Mouse (Mus musculus): ENCODE measurements around the gene B4galt4. TPM values are rescaled to one million over a fixed set of nuclear protein-coding genes. Genes with fewer than 3 reads are reported as not detected.

The B4galt4 gene
- 9.1 and 9.3 TPM in 2 replicates for polyA plus RNA-seq (2015; fragmentation: Nextera tagmentation; extraction: Ambion mirVana)

DNA sequence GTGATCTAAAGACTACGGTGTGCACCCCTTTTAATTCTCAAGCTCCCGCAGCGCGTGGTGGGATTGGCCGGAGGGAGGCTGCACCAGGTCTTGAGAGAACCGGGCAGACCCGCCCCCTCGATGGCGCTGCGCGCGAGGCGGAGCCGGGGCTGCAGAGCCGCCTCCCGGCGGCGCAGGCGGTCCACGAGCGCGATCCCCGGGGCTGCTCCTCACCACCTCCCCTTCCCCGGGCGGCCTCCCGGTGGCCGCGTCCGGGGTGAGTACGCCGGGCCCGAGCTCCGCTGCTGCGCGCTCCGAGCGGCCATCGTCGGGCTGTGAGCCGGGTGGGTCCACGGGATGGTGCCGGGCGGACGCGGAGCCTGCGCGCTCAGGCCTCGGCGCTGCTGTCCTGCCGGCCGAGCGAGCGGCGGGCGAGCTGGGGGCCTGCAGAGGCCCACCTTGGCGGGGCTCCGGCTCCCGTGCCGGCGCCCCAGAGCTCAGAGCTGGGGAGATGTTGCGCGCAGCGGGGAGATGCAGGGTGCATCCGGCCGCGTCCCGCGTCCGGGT is at the start of gene B4galt4:
Gene B4galt4 (plus strand): TSS at position 152 of the 546 bp plus-strand sequence.
- peak; percentile 46; the same call in 1 of the 2 replicates for TF ChIP-seq CTCF (IDR thresholded peaks at IDR 0.05; ENCODE audit: low read depth)
- TF ChIP-seq EP300 (optimal IDR thresholded peaks at IDR 0.05), result no peak
- peak within 1 kb of the TSS; percentile 72 for H3K9ac ChIP-seq (ENCODE audit: low read length)
- DNase-seq (ENCODE audit: low spot score) (peak; percentile 77), ATAC-seq (ENCODE audit: low FRiP score, low TSS enrichment) (peak; percentile 91)
- H3K36me3 ChIP-seq (ENCODE audit: control insufficient read depth, insufficient read depth, low read length), result no peaks in the 10 kb centered on the region
- no peaks in the 10 kb centered on the region for H3K9me3 ChIP-seq (ENCODE audit: control insufficient read depth, low read length)
- no peaks in the 10 kb centered on the region for H3K4me1 ChIP-seq (replicated peaks; ENCODE audit: control insufficient read depth, insufficient read depth)
- peak within 1 kb of the TSS; percentile 70 for H3K27ac ChIP-seq (replicated peaks)
- H3K27me3 ChIP-seq (ENCODE audit: control insufficient read depth, insufficient read depth, low read length), result no peaks in the 10 kb centered on the region
- peak within 1 kb of the TSS; percentile 91 for H3K4me2 ChIP-seq (replicated peaks; ENCODE audit: low read depth)
- H3K4me3 ChIP-seq (ENCODE audit: low read depth, low read length), result peak within 1 kb of the TSS; percentile 76
- under 1% methylated on average over 41 of the region's 69 CpGs for WGBS

DNA sequence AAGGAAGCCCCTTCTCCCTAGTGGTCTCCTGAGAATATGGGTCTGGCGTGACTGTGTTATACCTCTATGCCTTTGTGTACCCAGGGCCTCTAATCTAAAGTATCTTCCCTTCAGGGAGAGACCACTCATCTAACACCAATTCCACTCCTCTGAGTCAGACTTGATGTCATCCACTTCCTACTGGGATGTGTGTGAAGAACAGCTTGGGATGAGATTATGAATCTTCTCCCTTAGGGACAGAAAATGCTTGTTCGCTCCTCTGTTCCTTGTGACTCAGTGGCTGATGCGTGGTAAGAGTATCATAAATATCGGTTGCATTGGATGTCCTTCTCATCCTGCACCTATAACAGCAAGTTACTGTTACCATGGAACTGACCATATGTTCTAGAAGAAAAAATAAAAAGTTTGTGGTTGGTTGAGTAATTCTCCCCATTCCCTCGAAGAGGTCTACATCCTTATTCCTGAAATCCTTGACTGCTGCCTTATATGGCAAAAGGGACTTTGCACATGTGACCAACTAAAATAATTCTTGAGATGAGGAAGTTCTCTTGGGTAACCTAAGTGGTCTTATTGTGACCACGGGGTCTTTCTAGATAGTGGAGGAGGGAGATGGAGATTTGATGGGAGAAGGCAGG is 47.0 kb upstream of the B4galt4 start:
- Histone ChIP-seq H3K4me2 (replicated peaks; ENCODE audit: low read depth) (no peak overlapping the region), H3K4me1 (replicated peaks; ENCODE audit: control insufficient read depth, insufficient read depth) (no peaks in the 10 kb centered on the region; the same call in 1 of the 2 replicates), H3K4me3 (ENCODE audit: low read depth, low read length) (no peak overlapping the region), H3K27me3 (ENCODE audit: control insufficient read depth, insufficient read depth, low read length) (no peaks in the 10 kb centered on the region), H3K9me3 (ENCODE audit: control insufficient read depth, low read length) (no peaks in the 10 kb centered on the region), H3K36me3 (ENCODE audit: control insufficient read depth, insufficient read depth, low read length) (no peaks in the 10 kb centered on the region), H3K9ac (ENCODE audit: low read length) (no peak overlapping the region), H3K27ac (replicated peaks) (no peak overlapping the region)
- no peak for TF ChIP-seq EP300 (optimal IDR thresholded peaks at IDR 0.05)
- TF ChIP-seq CTCF (IDR thresholded peaks at IDR 0.05; ENCODE audit: low read depth), result no peak
- DNase-seq (ENCODE audit: low spot score) (no peak), ATAC-seq (ENCODE audit: low FRiP score, low TSS enrichment) (no peak)
- WGBS, result 92% methylated on average over 6 of the region's 6 CpGs

GRCm38 (mm10) chr16:38695557-38695956 is 46.5 kb upstream of the B4galt4 start:
- TF ChIP-seq CTCF (IDR thresholded peaks at IDR 0.05; ENCODE audit: low read depth), result no peak
- TF ChIP-seq EP300 (optimal IDR thresholded peaks at IDR 0.05), result no peak
- H3K36me3 ChIP-seq (ENCODE audit: control insufficient read depth, insufficient read depth, low read length), result no peaks in the 10 kb centered on the region
- no peak overlapping the region for H3K9ac ChIP-seq (ENCODE audit: low read length)
- no peaks in the 10 kb centered on the region for H3K27me3 ChIP-seq (ENCODE audit: control insufficient read depth, insufficient read depth, low read length)
- no peak for ATAC-seq (ENCODE audit: low FRiP score, low TSS enrichment)
- H3K4me2 ChIP-seq (replicated peaks; ENCODE audit: low read depth), result no peak overlapping the region
- H3K4me1 ChIP-seq (replicated peaks; ENCODE audit: control insufficient read depth, insufficient read depth), result no peaks in the 10 kb centered on the region
- H3K27ac ChIP-seq (replicated peaks), result no peak overlapping the region
- H3K9me3 ChIP-seq (ENCODE audit: control insufficient read depth, low read length), result no peaks in the 10 kb centered on the region
- H3K4me3 ChIP-seq (ENCODE audit: low read depth, low read length), result no peak overlapping the region
- WGBS, result 88% methylated on average over 5 of the region's 5 CpGs
- no peak for DNase-seq (ENCODE audit: low spot score)

DNA sequence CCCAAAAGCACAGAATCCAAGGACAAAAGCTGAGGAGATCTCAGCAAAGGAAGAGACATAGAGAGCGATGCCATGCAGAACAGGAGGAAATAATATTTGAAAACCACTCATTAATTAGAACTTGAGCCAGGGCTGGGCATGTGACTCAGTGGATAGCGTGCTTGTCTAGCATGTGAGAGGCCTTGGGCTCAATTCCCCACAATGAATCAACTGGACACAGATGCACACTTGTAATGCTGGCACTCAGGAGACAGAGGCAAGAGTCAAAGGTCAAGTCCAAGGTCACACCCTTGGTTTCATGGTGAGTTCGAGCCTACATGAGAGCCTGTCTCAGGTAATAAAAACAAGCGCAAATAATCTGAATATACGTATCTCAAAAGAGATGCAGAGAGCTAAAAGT is 44.5 kb upstream of the B4galt4 start:
- DNase-seq (ENCODE audit: low spot score), result no peak
- no peak for TF ChIP-seq EP300 (optimal IDR thresholded peaks at IDR 0.05)
- TF ChIP-seq CTCF (IDR thresholded peaks at IDR 0.05; ENCODE audit: low read depth), result no peak
- H3K27me3 ChIP-seq (ENCODE audit: control insufficient read depth, insufficient read depth, low read length), result no peaks in the 10 kb centered on the region
- H3K9ac ChIP-seq (ENCODE audit: low read length), result no peak overlapping the region
- H3K4me3 ChIP-seq (ENCODE audit: low read depth, low read length), result no peak overlapping the region
- WGBS, result 82% methylated on average over 5 of the region's 5 CpGs
- H3K27ac ChIP-seq (replicated peaks), result no peak overlapping the region
- no peaks in the 10 kb centered on the region for H3K9me3 ChIP-seq (ENCODE audit: control insufficient read depth, low read length)
- ATAC-seq (ENCODE audit: low FRiP score, low TSS enrichment), result no peak
- no peaks in the 10 kb centered on the region; the same call in 1 of the 2 replicates for H3K4me1 ChIP-seq (replicated peaks; ENCODE audit: control insufficient read depth, insufficient read depth)
- no peak overlapping the region for H3K4me2 ChIP-seq (replicated peaks; ENCODE audit: low read depth)
- no peaks in the 10 kb centered on the region for H3K36me3 ChIP-seq (ENCODE audit: control insufficient read depth, insufficient read depth, low read length)

DNA sequence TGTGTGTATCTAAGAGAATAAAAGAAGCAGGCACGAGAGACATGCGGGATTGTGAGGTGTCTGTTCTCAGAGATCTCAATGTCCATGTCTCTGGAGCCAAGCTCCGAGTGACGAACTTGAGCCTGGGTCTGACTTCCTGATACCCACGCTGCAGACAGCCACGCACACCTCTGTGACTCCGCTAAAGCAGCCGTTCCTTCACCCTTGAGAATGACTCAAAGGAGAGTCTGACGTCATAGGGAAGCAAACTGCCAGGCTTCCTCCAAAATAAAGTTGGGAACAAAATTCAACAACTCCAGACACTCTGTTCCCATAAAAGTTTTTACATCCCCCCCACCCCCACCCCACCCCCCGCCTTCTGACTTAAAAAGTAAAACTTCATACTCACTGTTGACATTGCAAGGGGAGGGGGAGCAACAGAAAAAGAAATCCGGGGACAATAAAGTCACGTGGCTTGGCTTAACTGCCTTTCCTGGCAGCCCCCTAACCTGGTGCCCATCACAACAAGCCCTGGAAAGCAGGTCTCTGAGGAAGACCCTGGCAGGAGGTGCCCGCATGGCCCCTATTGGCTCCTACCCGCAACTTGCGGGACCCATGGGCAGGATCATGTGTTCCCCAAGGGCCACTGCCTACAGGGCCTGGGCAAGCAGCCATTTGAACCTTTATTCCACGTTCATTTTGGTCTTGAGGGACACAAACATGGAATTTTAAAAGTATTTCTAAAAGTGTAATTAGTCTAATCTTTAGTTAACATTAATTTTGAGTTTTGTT is 41.5 kb upstream of the B4galt4 start:
- ATAC-seq (ENCODE audit: low FRiP score, low TSS enrichment) (peak; percentile 64; the same call in 1 of the 2 replicates), DNase-seq (ENCODE audit: low spot score) (peak; percentile 12)
- Histone ChIP-seq H3K9me3 (ENCODE audit: control insufficient read depth, low read length) (no peaks in the 10 kb centered on the region), H3K36me3 (ENCODE audit: control insufficient read depth, insufficient read depth, low read length) (no peaks in the 10 kb centered on the region), H3K9ac (ENCODE audit: low read length) (no peak overlapping the region), H3K4me2 (replicated peaks; ENCODE audit: low read depth) (no peak overlapping the region), H3K4me1 (replicated peaks; ENCODE audit: control insufficient read depth, insufficient read depth) (no peaks in the 10 kb centered on the region; the same call in 1 of the 2 replicates), H3K27ac (replicated peaks) (no peak overlapping the region), H3K27me3 (ENCODE audit: control insufficient read depth, insufficient read depth, low read length) (no peaks in the 10 kb centered on the region), H3K4me3 (ENCODE audit: low read depth, low read length) (no peak overlapping the region)
- 61% methylated on average over 16 of the region's 16 CpGs for WGBS
- TF ChIP-seq EP300 (optimal IDR thresholded peaks at IDR 0.05) (no peak), CTCF (IDR thresholded peaks at IDR 0.05; ENCODE audit: low read depth) (no peak)

Data from stomach, postnatal 0 days (tissue).